Mouse (Mus musculus) liver, adult 2 months (tissue): Measurements from ENCODE around the gene Homer2.

Experiments
- CTCF ChIP-seq: fragments of 200-500 bp; IDR thresholded peaks from 2 replicates; pipeline ENCODE4 v1.5.1; 2011; ENCODE audit warnings: low read depth, low read length, control low read depth
- POLR2A ChIP-seq: fragments of 200-500 bp; IDR thresholded peaks from 2 replicates; pipeline ENCODE4 v1.6.1; 2011; ENCODE audit warnings: low read length, control low read depth; ENCODE audit not compliant: insufficient read depth; ENCODE audit errors: extremely low read depth

- TF ChIP-seq POLR2A: no peak
- no peak for TF ChIP-seq CTCF
These were observed 142.6 kb downstream of the Homer2 start for GRCm38 (mm10) chr7:81564766-81565165.
